Mouse (Mus musculus) liver, embryonic 13.5 days (tissue): ENCODE results near the gene Gm45208. TPM values are rescaled to one million over a fixed set of nuclear protein-coding genes. Genes with fewer than 3 reads are reported as not detected.
"Not testable (repeated sequence)": the region's sequence is repeated elsewhere in the genome, so short reads cannot be mapped to it uniquely, and the experiment has no call there.

Experiments used
- ATAC-seq: fragments of 200-750 bp; cut with Nextera tagmentation; 2 replicates; pipeline ENCODE4 v1.8.0; 2017; ENCODE audit warnings: low read depth, mild to moderate bottlenecking, moderate number of reproducible peaks, moderate library complexity
- DNase-seq: peaks from one replicate; pipeline ENCODE4 v3.0.0; 2022
- H3K27ac ChIP-seq: fragments of 300-500 bp; sonication (generic); 2 replicates; pipeline ENCODE4 v1.5.1; 2015; ENCODE audit warnings: moderate library complexity, mild to moderate bottlenecking, inconsistent platforms
- H3K27me3 ChIP-seq: fragments of 300-500 bp; sonication (generic); 2 replicates; pipeline ENCODE4 v1.6.1; 2015; ENCODE audit warnings: mild to moderate bottlenecking, inconsistent platforms
- H3K36me3 ChIP-seq: fragments of 300-500 bp; sonication (generic); 2 replicates; pipeline ENCODE4 v1.6.1; 2015; ENCODE audit warnings: mild to moderate bottlenecking, inconsistent platforms
- H3K4me1 ChIP-seq: fragments of 300-500 bp; sonication (generic); replicated peaks from 2 replicates; pipeline ENCODE4 v1.6.1; 2015; ENCODE audit warnings: inconsistent platforms
- H3K4me2 ChIP-seq: fragments of 300-500 bp; sonication (generic); 2 replicates; pipeline ENCODE4 v1.6.1; 2015; ENCODE audit warnings: inconsistent platforms, mild to moderate bottlenecking, moderate library complexity
- H3K4me3 ChIP-seq: fragments of 300-500 bp; sonication (generic); replicated peaks from 2 replicates; pipeline ENCODE4 v1.5.1; 2015; ENCODE audit warnings: mild to moderate bottlenecking, inconsistent platforms
- H3K9ac ChIP-seq: fragments of 300-500 bp; sonication (generic); 2 replicates; pipeline ENCODE4 v1.6.1; 2015; ENCODE audit warnings: mild to moderate bottlenecking, inconsistent platforms
- H3K9me3 ChIP-seq: fragments of 300-500 bp; sonication (generic); replicated peaks from 2 replicates; pipeline ENCODE4 v1.6.1; 2016; ENCODE audit warnings: inconsistent platforms
- WGBS: fragments of 180-500 bp; shearing (Covaris S2); methylation state at CpG from one replicate; pipeline ENCODE4 v1.1.7; 2015; ENCODE audit not compliant: insufficient replicate concordance; 5-methylcytosine and 5-hydroxymethylcytosine counted together
- polyA plus RNA-seq: library from polyadenylated mRNA; unstranded; fragments of >200 nt; fragmentation: Nextera tagmentation; extraction: Ambion mirVana; gene quantifications from 2 replicates; pipeline ENCODE4 v1.2.1, GENCODE M21; 2015

Gm45208 gene
- polyA plus RNA-seq, 1 experiment from 2014 or later = 0.25 TPM

DNA sequence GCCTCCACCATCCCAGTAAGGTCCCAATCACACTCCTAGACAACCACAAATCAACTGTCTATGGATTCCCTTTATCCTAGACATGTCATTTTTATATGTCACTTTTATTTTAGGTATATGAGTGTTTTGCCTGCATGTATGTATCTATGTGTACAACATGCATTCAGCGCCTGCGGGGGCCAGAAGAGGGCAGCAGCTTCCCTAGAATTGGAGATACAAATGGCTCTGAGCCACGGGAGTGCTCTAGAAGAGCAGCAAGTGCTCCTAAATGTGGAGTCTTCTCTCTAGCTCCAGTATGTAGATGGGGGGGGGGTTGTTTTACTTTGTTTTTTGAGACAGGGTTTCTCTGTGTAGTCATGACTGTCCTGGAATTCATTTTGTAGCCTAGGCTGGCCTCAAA lies 31.6 kb downstream of the Gm45208 start:
- not testable (repeated sequence) for H3K4me1 ChIP-seq, H3K36me3 ChIP-seq, DNase-seq, H3K4me2 ChIP-seq, H3K27ac ChIP-seq, H3K4me3 ChIP-seq, ATAC-seq, H3K9ac ChIP-seq, H3K27me3 ChIP-seq, H3K9me3 ChIP-seq
- 7% methylated on average over 3 of the region's 3 CpGs for WGBS

DNA sequence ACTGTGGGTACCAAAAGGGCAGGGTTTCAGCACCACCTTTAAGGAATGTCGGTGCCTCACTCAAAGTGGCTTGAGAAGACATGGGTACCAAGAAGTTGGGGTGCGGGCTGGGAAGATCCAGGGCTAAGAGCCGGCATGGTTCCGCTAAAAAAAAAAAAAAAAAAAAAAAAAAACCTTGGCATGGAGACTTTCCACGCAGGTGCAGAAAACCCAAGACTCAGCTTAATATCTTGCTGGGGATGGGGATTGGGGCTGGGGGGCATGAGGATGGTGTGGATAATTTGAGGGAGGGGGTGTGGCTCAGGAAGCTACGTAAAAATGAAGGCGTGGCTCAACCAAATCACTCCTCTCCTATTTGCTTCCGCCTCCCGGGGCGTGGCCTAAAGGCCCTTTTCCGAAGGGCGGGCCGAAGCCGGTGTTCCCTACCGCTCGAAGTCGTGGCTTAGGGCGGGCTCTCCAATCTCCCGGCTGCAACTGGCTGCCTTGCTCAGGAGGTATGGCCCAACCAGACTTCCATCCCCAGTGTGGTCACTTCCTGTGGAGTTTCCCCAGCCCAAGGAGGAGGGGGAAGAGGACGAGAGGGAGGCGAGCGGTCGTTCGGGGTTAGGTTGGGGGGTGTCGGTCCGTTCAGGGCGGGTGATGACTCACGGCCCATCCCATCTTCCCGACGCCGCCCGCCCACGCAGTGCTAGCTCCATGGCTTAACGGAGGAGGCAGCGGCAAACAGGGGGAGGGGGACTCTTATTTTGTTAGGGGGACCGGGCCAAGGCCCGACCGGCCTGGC lies 40.3 kb downstream of the Gm45208 start, which contains the start of gene Tfe3:
TSS of gene Tfe3 (plus strand) at position 424 of the 784 bp plus-strand sequence.
- peak within 1 kb of the TSS; percentile 78 for H3K9ac ChIP-seq
- H3K4me2 ChIP-seq = peak within 1 kb of the TSS; percentile 84
- peak within 1 kb of the TSS; percentile 73 for H3K4me3 ChIP-seq
- peaks cover 40% of the 10 kb centered on the region for H3K4me1 ChIP-seq
- 19% methylated on average over 38 of the region's 38 CpGs for WGBS
- H3K9me3 ChIP-seq = no peaks in the 10 kb centered on the region
- H3K27ac ChIP-seq = peak within 1 kb of the TSS; percentile 74
- H3K36me3 ChIP-seq = peaks cover 10% of the 10 kb centered on the region
- no peaks in the 10 kb centered on the region for H3K27me3 ChIP-seq
- ATAC-seq (peak; percentile 94), DNase-seq (peak; percentile 89)

DNA sequence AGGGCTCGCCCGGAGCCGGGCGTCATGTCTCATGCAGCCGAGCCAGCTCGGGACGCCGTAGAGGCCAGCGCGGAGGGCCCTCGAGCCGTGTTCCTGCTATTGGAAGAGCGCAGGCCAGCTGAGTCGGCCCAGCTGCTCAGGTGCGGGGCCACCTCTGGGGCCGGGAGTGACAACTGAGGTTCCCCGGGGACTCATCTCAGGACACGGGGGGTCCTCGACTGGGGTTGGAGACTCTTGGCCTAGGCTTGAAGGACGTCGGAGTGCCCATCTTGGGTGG lies 40.8 kb downstream of the Gm45208 start:
- peaks cover 15% of the 10 kb centered on the region for H3K36me3 ChIP-seq
- no peaks in the 10 kb centered on the region for H3K9me3 ChIP-seq
- H3K4me3 ChIP-seq = peak overlapping the region; percentile 73
- DNase-seq (no peak), ATAC-seq (peak; percentile 35)
- H3K4me1 ChIP-seq = peaks cover 40% of the 10 kb centered on the region
- H3K4me2 ChIP-seq = peak overlapping the region; percentile 84
- peak overlapping the region; percentile 74 for H3K27ac ChIP-seq
- 26% methylated on average over 21 of the region's 21 CpGs for WGBS
- no peaks in the 10 kb centered on the region for H3K27me3 ChIP-seq
- H3K9ac ChIP-seq = peak overlapping the region; percentile 78

DNA sequence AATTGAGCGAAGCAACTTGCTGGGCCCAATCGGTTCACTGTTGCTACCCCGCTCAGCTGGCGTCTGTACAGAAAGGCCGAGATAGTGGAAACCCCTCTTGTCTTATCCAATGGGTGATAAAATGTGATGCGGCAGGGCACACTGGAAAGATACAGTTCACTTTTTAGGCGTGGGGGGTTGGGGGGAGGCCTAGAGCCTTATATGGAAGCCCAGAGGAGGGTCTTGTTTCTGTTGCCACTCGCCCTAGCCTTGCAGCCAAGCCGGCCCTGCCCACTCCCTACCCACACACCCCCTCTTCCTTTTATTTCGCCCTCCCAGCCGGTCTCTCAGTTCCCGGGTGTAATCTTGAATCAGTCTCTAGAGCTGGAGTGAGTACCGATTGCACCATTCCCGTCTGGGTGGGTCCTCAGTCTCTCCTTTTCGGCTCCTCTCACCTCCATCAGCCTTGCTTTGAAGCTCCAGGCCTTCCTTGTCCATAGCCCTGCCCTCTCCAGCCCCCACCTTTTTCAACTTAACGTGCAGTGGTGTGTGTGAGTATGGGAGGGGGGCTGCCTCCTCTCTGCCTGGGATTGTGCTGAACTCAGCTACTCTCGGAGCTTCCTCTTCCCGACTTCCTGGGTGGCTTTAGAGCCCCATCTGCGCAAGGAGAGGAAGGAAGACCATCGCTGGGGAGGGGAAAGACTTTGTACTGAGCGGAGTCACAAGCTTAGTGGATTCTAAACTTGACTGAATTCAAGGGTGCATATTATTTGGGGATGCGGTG lies 41.8 kb downstream of the Gm45208 start:
- ATAC-seq (no peak), DNase-seq (no peak)
- Histone ChIP-seq H3K27me3 (no peaks in the 10 kb centered on the region), H3K27ac (peak overlapping the region; percentile 74), H3K4me2 (peak overlapping the region; percentile 84), H3K4me3 (peak overlapping the region; percentile 73), H3K4me1 (peaks cover 45% of the 10 kb centered on the region), H3K36me3 (peaks cover 23% of the 10 kb centered on the region), H3K9me3 (no peaks in the 10 kb centered on the region), H3K9ac (peak overlapping the region; percentile 78)
- 9% methylated on average over 22 of the region's 22 CpGs for WGBS

DNA sequence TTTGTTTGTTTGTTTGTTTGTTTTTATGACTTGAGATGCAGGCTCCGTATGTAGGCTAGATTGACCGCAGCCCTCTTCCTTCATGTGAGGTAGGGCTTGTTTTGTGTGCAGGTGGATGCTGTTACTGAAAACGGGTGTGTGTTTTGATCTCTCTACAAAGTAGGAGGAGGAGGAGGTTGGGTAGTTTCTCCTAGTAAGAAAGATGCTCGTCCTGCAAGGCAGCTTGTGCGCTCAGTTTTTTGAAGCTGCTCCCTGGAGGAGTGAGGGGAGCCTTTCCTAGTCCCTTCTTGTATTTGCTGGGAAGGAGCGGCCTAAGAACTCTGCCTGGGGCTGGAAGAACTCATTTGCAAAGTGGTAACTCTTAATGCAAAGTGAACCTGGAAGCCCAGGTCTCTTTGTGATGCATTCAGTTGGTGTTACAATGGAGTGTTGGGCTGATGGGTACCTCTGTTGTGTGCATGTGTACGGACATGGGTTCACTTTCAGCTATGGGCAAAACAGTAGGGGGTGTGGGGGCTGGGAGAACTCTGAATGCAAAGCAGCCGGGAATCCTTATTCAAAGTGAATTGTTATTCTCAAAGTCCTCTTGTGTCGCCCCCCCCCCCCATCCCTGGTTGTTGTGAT lies 42.7 kb downstream of the Gm45208 start:
- ATAC-seq (no peak), DNase-seq (no peak)
- Histone ChIP-seq H3K4me3 (peak overlapping the region; percentile 73), H3K9ac (peak overlapping the region; percentile 78; the same call in 1 of the 2 replicates), H3K9me3 (no peaks in the 10 kb centered on the region), H3K27ac (no peak overlapping the region), H3K36me3 (peaks cover 24% of the 10 kb centered on the region), H3K27me3 (no peaks in the 10 kb centered on the region), H3K4me2 (peak overlapping the region; percentile 84), H3K4me1 (peaks cover 53% of the 10 kb centered on the region)
- WGBS = 33% methylated on average over 9 of the region's 9 CpGs

DNA sequence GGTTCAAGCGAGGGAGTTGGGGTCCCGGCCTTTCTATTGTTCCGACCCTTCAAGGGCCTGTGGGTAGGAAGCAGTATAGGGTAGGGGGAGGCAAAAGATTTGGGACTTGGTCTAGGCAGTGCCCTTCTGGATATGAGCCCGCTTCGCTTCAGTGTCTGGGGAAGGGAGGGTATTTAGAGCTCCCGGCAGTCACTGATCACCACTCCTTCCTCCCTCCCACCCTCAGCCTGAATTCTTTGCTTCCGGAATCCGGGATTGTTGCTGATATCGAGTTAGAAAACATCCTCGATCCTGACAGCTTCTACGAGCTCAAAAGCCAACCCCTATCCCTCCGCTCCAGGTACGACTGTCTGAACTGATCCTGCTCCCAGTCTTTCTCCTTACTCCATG lies 43.2 kb downstream of the Gm45208 start:
- DNase-seq (no peak), ATAC-seq (no peak)
- H3K4me2 ChIP-seq = peak overlapping the region; percentile 84
- no peaks in the 10 kb centered on the region for H3K9me3 ChIP-seq
- H3K36me3 ChIP-seq = peaks cover 27% of the 10 kb centered on the region
- H3K9ac ChIP-seq = peak overlapping the region; percentile 61
- peak overlapping the region; percentile 64; the same call in 1 of the 2 replicates for H3K27ac ChIP-seq
- H3K27me3 ChIP-seq = no peaks in the 10 kb centered on the region
- WGBS = 22% methylated on average over 13 of the region's 13 CpGs
- H3K4me1 ChIP-seq = peaks cover 53% of the 10 kb centered on the region
- peak overlapping the region; percentile 73 for H3K4me3 ChIP-seq

DNA sequence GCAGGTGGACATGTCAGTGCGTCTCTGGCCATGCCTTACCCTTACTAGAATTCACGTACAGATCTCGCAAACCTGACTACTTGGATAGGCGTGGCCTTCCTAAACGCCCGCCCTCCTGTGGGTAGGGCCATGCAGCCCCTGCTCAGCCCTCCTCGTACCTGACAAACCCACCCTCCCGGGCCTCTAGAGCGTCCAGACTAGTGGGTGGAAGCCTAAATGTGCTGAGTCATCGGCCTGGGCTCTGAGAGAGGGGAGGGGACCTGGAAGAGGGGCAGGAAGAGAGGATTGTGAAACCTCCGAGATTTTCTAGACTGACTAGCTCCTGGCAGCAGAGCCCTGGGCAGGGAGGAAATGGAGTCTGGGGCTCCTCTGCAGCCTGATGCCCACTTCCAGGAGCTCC lies 43.7 kb downstream of the Gm45208 start:
- DNase-seq = peak; percentile 61
- peaks cover 53% of the 10 kb centered on the region for H3K4me1 ChIP-seq
- H3K36me3 ChIP-seq = peaks cover 32% of the 10 kb centered on the region
- H3K27ac ChIP-seq = peak overlapping the region; percentile 64
- peak; percentile 44 for ATAC-seq
- WGBS = 8% methylated on average over 11 of the region's 11 CpGs
- peak overlapping the region; percentile 73 for H3K4me3 ChIP-seq
- H3K9me3 ChIP-seq = no peaks in the 10 kb centered on the region
- H3K27me3 ChIP-seq = no peaks in the 10 kb centered on the region
- H3K9ac ChIP-seq = peak overlapping the region; percentile 61
- H3K4me2 ChIP-seq = peak overlapping the region; percentile 84

DNA sequence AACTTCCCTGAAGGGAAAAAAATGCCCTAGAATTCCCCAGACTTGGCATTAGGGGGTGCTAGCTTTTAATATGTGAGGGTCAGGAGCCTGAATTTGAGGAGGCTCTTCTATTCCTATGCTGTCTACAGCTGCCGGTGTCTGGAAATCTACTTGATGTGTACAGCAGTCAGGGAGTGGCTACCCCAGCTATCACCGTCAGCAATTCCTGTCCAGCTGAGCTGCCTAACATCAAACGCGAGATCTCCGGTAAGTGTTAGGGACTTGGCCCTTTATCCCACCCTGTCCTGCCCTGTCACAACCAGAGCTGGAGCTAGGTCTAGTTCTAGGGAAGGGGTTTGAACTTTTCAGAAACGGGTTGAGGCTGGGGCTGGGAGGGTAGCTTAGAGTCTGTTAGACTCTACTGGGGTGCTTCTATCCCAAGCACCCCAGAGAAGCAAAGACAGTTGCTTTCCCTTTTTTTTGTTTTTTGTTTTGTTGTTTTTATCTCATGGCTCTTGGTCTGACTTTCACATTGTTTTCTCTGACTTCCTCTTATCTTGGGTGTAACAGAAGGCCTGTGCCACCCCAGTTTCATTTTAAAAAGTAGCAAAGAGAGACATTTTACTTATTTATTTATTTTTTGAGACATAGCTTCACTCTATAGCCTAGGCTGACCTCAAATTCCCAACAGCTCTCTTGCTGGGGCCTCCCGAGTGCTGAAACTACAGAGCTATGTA lies 47.4 kb downstream of the Gm45208 start:
- Histone ChIP-seq H3K36me3 (peaks cover 53% of the 10 kb centered on the region), H3K27ac (peak overlapping the region; percentile 71), H3K27me3 (no peaks in the 10 kb centered on the region), H3K9me3 (no peaks in the 10 kb centered on the region), H3K4me3 (no peak overlapping the region), H3K4me2 (peak overlapping the region; percentile 24), H3K4me1 (peaks cover 35% of the 10 kb centered on the region), H3K9ac (no peak overlapping the region; the same call in 1 of the 2 replicates)
- peak; percentile 52; the same call in 1 of the 2 replicates for ATAC-seq
- no peak for DNase-seq
- 51% methylated on average over 7 of the region's 7 CpGs for WGBS

DNA sequence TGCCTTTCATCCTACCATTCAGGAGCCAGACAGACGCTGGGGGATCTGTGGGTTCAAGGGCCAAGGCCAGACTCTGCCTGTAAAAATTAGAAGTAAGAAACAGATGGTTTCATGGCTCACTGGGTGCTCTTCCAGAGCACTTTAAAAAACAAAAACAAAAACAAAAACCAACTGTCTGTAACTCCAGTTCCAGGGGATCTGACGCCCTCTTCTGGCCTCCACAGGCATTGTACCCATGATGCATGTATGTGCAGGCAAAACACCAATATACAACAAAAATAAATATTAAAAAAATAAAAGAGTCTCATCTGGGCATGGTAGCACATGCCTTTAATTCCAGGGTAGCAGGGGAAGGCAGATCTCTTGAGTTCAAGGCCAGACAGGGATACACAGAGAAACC lies 50.7 kb downstream of the Gm45208 start:
- Histone ChIP-seq H3K27me3 (no peaks in the 10 kb centered on the region), H3K4me2 (no peak overlapping the region), H3K4me1 (peaks cover 27% of the 10 kb centered on the region), H3K36me3 (peaks cover 40% of the 10 kb centered on the region), H3K4me3 (no peak overlapping the region), H3K27ac (no peak overlapping the region), H3K9me3 (no peaks in the 10 kb centered on the region), H3K9ac (no peak overlapping the region)
- ATAC-seq = no peak
- 43% methylated on average over 2 of the region's 2 CpGs for WGBS
- no peak for DNase-seq

DNA sequence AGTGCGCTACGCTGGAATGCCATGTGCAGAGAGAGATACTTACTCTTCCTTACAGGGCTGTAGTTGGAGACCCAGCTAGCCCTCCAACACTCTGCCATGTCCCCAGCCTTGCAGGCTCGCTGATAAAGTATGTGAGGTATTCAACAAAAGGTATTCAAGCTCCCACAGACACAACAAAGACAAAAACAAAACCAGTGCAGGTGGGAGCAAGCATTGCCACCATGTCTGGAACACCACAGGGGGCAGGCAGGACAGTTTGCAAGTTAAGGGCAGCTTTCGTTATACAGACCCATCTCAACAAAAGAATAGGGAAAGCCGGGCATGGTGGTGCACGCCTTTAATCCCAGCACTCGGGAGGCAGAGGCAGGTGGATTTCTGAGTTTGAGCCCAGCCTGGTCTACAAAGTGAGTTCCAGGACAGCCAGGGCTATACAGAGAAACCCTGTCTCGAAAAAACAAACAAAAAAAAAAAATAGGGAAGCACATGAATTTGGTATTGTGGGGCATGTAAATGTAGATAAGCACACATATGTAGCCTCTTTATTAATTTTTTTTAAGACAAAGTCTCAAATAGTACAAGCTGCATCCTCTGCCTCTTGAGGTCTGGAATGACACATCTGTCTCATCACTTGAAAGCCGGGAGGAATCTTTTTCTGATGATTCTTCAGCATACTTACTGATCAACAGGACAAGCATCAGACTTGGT lies 53.6 kb downstream of the Gm45208 start:
- no peak overlapping the region; the same call in 1 of the 2 replicates for H3K9ac ChIP-seq
- ATAC-seq (no peak), DNase-seq (no peak)
- H3K4me2 ChIP-seq = no peak overlapping the region
- no peak overlapping the region for H3K4me3 ChIP-seq
- H3K4me1 ChIP-seq = peaks cover 37% of the 10 kb centered on the region
- WGBS = 64% methylated on average over 9 of the region's 9 CpGs
- no peaks in the 10 kb centered on the region for H3K27me3 ChIP-seq
- peak overlapping the region; percentile 47; the same call in 1 of the 2 replicates for H3K27ac ChIP-seq
- H3K9me3 ChIP-seq = no peaks in the 10 kb centered on the region
- peaks cover 23% of the 10 kb centered on the region for H3K36me3 ChIP-seq
